Mouse (Mus musculus) embryonic facial prominence, embryonic 11.5 days (tissue): ENCODE data around the gene Ak2. TPM values are rescaled to one million over a fixed set of nuclear protein-coding genes. Genes with fewer than 3 reads are reported as not detected.

Experiments
- ATAC-seq: fragments of 200-750 bp; cut with Nextera tagmentation; replicated peaks from 2 replicates; pipeline ENCODE4 v1.8.0; 2017; ENCODE audit warnings: low read depth; ENCODE audit not compliant: insufficient number of reproducible peaks, low FRiP score, low TSS enrichment
- DNase-seq: peaks from one replicate; pipeline ENCODE4 v3.0.0-alpha.2; 2015; ENCODE audit warnings: low spot score
- H3K27ac ChIP-seq: fragments of 300-500 bp; sonication (generic); replicated peaks from 2 replicates; pipeline ENCODE4 v1.5.1; 2014; ENCODE audit warnings: mild to moderate bottlenecking, low read depth, low read length, control low read depth
- H3K27me3 ChIP-seq: fragments of 300-500 bp; sonication (generic); 2 replicates; pipeline ENCODE4 v1.6.1; 2014; ENCODE audit warnings: mild to moderate bottlenecking, low read length, moderate library complexity, mixed read lengths; ENCODE audit not compliant: control insufficient read depth, insufficient read depth
- H3K36me3 ChIP-seq: fragments of 300-500 bp; sonication (generic); replicated peaks from 2 replicates; pipeline ENCODE4 v1.6.1; 2014; ENCODE audit warnings: low read depth, mild to moderate bottlenecking, low read length, moderate library complexity, mixed read lengths; ENCODE audit not compliant: control insufficient read depth, insufficient read depth
- H3K4me1 ChIP-seq: fragments of 300-500 bp; sonication (generic); 2 replicates; pipeline ENCODE4 v1.6.1; 2014; ENCODE audit warnings: low read length, mixed read lengths; ENCODE audit not compliant: control insufficient read depth, insufficient read depth
- H3K4me2 ChIP-seq: fragments of 300-500 bp; sonication (generic); 2 replicates; pipeline ENCODE4 v1.6.1; 2014; ENCODE audit warnings: low read depth, mild to moderate bottlenecking, control low read depth, low read length, moderate library complexity
- H3K4me3 ChIP-seq: fragments of 300-500 bp; sonication (generic); 2 replicates; pipeline ENCODE4 v1.5.1; 2014; ENCODE audit warnings: low read depth, low read length, control low read depth
- H3K9ac ChIP-seq: fragments of 300-500 bp; sonication (generic); replicated peaks from 2 replicates; pipeline ENCODE4 v1.6.1; 2014; ENCODE audit warnings: mild to moderate bottlenecking, control low read depth, low read length
- H3K9me3 ChIP-seq: fragments of 300-500 bp; sonication (generic); replicated peaks from 2 replicates; pipeline ENCODE4 v1.6.1; 2016; ENCODE audit warnings: mild to moderate bottlenecking, low read length, inconsistent platforms, mixed read lengths; ENCODE audit not compliant: control insufficient read depth
- whole genome bisulfite sequencing: fragments of 180-500 bp; shearing (Covaris S2); extraction: QIAGEN DNeasy Blood & Tissue Kit; methylation state at CpG from one replicate; pipeline ENCODE4 v1.1.7; 2014; 5-methylcytosine and 5-hydroxymethylcytosine counted together
- polyA plus RNA-seq: library from polyadenylated mRNA; unstranded; fragments of >200 nt; fragmentation: Nextera tagmentation; extraction: Ambion mirVana; gene quantifications from 2 replicates; pipeline ENCODE4 v1.2.1, GENCODE M21; 2014

The Ak2 gene
- polyA plus RNA-seq, 1 experiment from 2014 or later = 154 TPM

DNA sequence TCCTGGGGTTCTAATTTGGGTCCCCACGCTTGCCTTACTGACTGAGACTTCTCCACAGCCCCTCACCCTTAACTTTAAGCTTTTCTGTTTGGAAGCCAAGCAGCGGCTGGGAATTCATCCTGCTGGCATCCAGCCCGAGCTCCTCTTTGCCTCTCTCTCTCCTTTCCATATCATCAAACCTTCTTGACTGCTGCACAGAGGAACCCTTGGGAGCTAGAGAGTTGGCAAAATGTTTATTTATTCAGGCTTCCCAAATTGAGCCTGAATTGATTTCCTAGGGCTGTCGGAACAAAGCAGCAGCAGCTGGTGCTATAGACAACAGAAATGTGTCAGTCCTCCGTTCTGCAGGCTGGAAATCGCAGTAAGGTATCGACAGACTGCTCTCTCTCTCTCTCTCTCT lies 25.0 kb upstream of the Ak2 start:
- DNase-seq (peak; percentile 12), ATAC-seq (no peak)
- Histone ChIP-seq H3K27ac (no peak overlapping the region), H3K4me2 (no peak overlapping the region), H3K9ac (no peak overlapping the region), H3K4me3 (no peak overlapping the region), H3K4me1 (no peaks in the 10 kb centered on the region), H3K36me3 (no peaks in the 10 kb centered on the region; the same call in 1 of the 2 replicates), H3K9me3 (no peaks in the 10 kb centered on the region), H3K27me3 (no peaks in the 10 kb centered on the region)
- 36% methylated on average over 7 of the region's 7 CpGs for WGBS

DNA sequence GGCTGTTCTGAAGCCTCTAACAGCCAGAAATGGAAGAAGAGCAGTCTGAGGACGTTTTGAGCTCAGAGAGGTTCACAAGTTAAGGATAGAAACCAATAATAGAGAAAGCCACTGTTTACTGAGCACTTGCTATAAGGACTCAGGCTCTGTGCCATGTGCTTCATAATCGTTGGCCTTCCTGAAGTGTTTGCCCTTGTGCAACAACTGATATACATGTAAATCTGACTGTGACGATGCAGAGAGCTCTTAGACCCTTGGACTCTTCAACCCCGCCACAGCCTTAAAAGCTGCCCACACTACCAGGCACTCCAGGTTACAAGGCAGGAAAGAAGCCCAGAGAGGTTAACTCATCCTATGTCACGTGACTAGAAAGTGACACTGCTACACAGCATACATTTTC lies 22.7 kb upstream of the Ak2 start:
- ATAC-seq (no peak), DNase-seq (no peak)
- Histone ChIP-seq H3K27me3 (no peaks in the 10 kb centered on the region), H3K4me1 (no peaks in the 10 kb centered on the region), H3K9me3 (no peaks in the 10 kb centered on the region), H3K4me2 (no peak overlapping the region), H3K36me3 (no peaks in the 10 kb centered on the region; the same call in 1 of the 2 replicates), H3K4me3 (no peak overlapping the region), H3K27ac (no peak overlapping the region), H3K9ac (no peak overlapping the region)
- WGBS = 76% methylated on average over 5 of the region's 5 CpGs

DNA sequence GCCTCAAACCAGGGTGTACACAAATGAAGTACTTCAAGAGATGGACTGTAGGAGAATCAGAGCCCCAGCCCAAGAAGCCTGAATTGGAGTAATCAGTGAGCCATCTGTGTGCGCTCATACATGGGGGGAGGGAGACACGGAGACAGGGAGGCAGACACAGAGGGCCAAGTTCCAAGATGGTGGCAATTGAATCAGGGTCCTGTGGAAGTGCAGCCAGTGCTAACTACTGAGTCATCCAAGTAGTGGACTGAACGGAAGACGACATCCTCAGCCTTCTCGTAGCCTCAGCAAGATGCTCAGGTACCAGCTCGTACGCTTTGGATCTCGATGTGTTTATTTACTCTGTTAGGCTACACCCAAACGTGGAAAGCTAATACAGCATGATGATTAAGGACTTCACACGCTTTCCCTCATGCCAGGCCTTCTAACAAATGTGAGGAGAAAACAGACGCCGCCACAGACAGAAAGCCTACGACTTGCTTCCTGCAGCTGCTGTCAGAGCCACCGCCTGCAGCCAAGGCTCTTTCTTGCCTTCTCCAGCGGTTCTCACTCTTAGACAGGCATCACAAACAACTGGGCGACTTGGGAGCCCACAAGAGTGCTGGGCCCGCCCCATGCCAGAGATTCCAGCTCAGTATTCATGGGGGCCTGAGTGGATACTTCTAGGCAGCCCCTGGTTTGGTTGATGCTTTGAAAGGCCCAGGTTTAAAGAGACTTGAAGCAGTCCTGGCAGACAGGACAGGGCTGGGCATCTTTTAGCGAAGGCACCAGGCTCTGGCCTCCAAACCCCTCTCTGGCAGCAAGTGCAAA lies 21.9 kb upstream of the Ak2 start:
- no peaks in the 10 kb centered on the region for H3K27me3 ChIP-seq
- no peaks in the 10 kb centered on the region for H3K9me3 ChIP-seq
- no peak for DNase-seq
- no peak overlapping the region for H3K4me3 ChIP-seq
- no peak for ATAC-seq
- no peaks in the 10 kb centered on the region for H3K4me1 ChIP-seq
- no peak overlapping the region for H3K9ac ChIP-seq
- WGBS = 70% methylated on average over 18 of the region's 18 CpGs
- no peak overlapping the region for H3K27ac ChIP-seq
- H3K36me3 ChIP-seq = no peaks in the 10 kb centered on the region; the same call in 1 of the 2 replicates
- H3K4me2 ChIP-seq = no peak overlapping the region

DNA sequence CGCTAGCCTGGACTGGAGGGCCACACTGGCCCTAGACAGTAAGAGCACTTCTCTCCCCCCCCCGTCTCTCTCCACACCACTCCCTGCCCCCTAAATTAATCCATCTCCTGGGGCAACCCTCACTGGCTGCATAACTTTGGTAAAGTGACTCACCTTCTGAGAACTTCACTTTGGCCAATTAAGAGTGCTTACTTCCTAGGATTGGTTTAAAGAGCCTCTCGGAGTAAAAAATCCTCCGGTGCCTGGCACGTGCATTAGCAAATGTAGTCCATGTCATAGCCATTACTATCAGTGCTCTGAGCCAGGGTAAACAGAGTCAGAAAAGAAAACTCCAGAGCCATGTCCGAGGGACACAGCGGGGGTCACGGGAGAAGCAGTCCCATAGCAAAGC lies 21.3 kb upstream of the Ak2 start:
- H3K9ac ChIP-seq = no peak overlapping the region
- no peaks in the 10 kb centered on the region for H3K4me1 ChIP-seq
- no peak overlapping the region for H3K4me3 ChIP-seq
- DNase-seq (no peak), ATAC-seq (no peak)
- H3K4me2 ChIP-seq = no peak overlapping the region
- H3K27me3 ChIP-seq = no peaks in the 10 kb centered on the region
- H3K9me3 ChIP-seq = no peaks in the 10 kb centered on the region
- no peak overlapping the region for H3K27ac ChIP-seq
- WGBS = 76% methylated on average over 7 of the region's 8 CpGs
- H3K36me3 ChIP-seq = no peaks in the 10 kb centered on the region; the same call in 1 of the 2 replicates

DNA sequence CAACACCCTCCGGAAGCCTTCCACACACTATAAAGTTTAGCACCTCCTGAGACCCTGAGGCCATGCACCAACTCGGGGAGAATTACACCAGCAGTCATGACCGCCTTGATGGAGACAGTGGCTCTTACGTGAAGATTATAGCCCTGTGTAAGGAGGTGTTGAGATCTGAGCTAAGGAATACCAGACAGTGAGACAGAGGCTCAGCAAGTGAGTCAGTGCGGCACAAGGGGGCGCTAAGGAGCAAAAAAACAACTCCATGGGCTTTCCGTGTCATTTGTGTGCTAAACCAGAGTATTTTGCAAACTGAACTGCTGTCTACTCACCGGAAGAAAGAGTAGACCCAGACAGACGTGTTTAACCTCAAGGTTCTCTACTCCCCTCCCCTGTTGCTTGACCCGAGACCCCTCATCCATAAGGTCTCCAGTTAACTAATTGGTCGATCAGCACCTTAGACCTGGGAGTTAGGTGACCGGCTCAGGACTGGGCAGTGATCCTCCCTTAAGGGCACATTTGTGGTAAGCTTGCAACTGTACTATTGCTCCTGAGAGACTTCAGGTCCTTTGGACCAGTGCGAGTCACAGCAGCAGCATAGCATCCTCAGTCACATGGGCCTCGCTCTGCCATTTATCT lies 20.6 kb upstream of the Ak2 start:
- Histone ChIP-seq H3K36me3 (no peaks in the 10 kb centered on the region; the same call in 1 of the 2 replicates), H3K9me3 (no peaks in the 10 kb centered on the region), H3K4me2 (no peak overlapping the region), H3K4me3 (no peak overlapping the region), H3K27me3 (no peaks in the 10 kb centered on the region), H3K9ac (no peak overlapping the region), H3K4me1 (no peaks in the 10 kb centered on the region), H3K27ac (no peak overlapping the region)
- 39% methylated on average over 14 of the region's 14 CpGs for WGBS
- ATAC-seq (0 out of 2 replicates have a peak, but pooled peaks have one; percentile 58), DNase-seq (peak; percentile 84)

DNA sequence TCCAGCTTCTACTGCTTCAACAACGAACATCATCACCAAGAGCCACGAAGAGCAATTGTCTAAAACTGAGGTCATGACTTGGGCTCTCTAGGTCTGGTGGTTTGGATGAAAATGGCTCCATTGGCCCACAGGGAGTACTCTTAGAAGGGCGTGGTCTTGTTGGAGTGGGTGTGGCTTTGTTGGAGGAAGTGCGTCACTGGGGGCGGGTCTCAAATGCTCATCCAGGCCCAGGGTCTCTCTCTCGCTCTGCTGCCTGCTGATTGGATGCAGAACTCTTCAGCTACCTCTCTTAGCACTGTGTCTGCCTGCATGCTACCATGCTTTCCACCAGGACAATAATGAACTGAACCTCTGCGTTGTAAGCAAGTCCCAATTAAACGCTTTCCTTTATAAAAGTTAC lies 17.1 kb upstream of the Ak2 start:
- Histone ChIP-seq H3K27ac (no peak overlapping the region), H3K9me3 (no peaks in the 10 kb centered on the region), H3K4me3 (no peak overlapping the region), H3K4me1 (no peaks in the 10 kb centered on the region), H3K4me2 (no peak overlapping the region), H3K9ac (no peak overlapping the region), H3K27me3 (no peaks in the 10 kb centered on the region), H3K36me3 (no peaks in the 10 kb centered on the region)
- no peak for ATAC-seq
- DNase-seq = no peak
- 82% methylated on average over 8 of the region's 8 CpGs for WGBS

DNA sequence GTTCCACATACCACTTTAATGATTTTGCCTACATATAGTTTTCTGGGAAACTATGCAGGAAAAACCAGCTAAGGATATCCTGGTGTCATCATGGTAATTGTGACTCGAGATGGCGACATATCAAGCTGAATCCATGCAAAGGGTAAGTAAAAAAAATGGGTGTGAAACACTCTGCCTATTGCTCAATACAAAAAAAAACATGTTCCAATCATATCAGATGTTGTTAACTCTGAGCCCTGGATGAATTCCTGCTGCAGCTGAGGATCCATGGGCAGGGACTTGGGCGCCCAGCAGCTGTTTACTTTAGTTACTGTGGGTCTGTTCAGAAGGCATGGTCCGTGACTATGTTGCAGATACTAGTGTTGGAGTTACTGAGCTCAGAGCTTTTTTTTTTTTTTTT lies 15.2 kb upstream of the Ak2 start:
- Histone ChIP-seq H3K9ac (no peak overlapping the region), H3K4me1 (no peaks in the 10 kb centered on the region), H3K27me3 (no peaks in the 10 kb centered on the region), H3K4me3 (no peak overlapping the region), H3K4me2 (no peak overlapping the region), H3K9me3 (no peaks in the 10 kb centered on the region), H3K27ac (no peak overlapping the region), H3K36me3 (no peaks in the 10 kb centered on the region)
- WGBS = 86% methylated on average over 4 of the region's 4 CpGs
- DNase-seq (no peak), ATAC-seq (no peak)

DNA sequence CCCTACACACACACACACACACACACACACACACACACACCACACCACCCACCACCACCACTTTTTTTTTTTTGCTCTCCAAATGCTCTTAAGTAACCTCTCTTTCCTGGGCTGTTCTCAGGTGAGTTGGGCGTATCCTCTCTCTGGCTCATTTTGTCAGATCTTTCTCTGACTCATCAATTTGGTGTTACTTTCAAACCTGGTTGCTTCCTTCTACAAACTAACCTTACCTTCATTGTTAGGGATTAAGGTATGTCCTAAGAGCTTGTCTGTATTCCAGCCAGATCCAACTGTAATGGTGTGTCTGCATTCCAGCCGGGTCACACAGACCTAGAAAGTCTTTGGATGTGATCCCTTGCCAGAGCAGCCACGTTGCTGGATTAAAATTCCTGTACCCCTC lies 14.5 kb upstream of the Ak2 start:
- H3K4me3 ChIP-seq = no peak overlapping the region
- H3K36me3 ChIP-seq = no peaks in the 10 kb centered on the region
- no peaks in the 10 kb centered on the region for H3K9me3 ChIP-seq
- no peak overlapping the region for H3K4me2 ChIP-seq
- 70% methylated on average over 3 of the region's 3 CpGs for WGBS
- no peak overlapping the region for H3K9ac ChIP-seq
- ATAC-seq (no peak), DNase-seq (no peak)
- H3K27ac ChIP-seq = no peak overlapping the region
- no peaks in the 10 kb centered on the region for H3K27me3 ChIP-seq
- no peaks in the 10 kb centered on the region for H3K4me1 ChIP-seq
